Comparison of ENCODE assay signal across 21 mouse cellular contexts in genomic region chr10:71905029-71905428, GRCm38 (mm10).
A peak's percentile ranks its signal among the peaks of the same experiment; 100 is the strongest.
DNase-seq lines count a peak whose midpoint lies in the region; ATAC-seq lines count a peak whose summit lies in the region.
"Had no signal": no experiment of that assay in that cellular context is flagged by ENCODE, and none has a peak within 500 bp of the region (broad histone marks: within the 10 kb centered on the region; RNA-seq: fewer than 3 reads in every experiment).

No protein-coding gene starts in this region.

- ATAC-seq in inflammation-experienced regulatory T-cells, adult 6 months: no peak
- ATAC-seq: activated CD4-positive, CD25-positive, alpha-beta regulatory T cell, adult 4 months; forebrain, embryonic 13.5 days; forebrain, embryonic 16.5 days; hindbrain, postnatal 0 days; intestine, postnatal 0 days had no signal

- DNase-seq in 3T3-L1 (ENCODE audit: low read depth, low spot score) (peak; percentile 4), A20 (ENCODE audit: low read depth, low spot score) (peak; percentile 4)
- peak; percentile 52 for DNase-seq in brain, adult 2 months (ENCODE audit: low read depth, low spot score)
- DNase-seq in cerebellum, adult 9-10 months: no peak
- no peak for DNase-seq in kidney, postnatal 10 days
- DNase-seq: adrenal gland, adult 8-10 months; adrenal gland, postnatal 25 days; cerebellum, adult 18-20 months; cerebellum, adult 9-11 months; cerebellum, postnatal 25 days; gastrocnemius, postnatal 25 days; heart, adult 18-20 months; heart, postnatal 10 days; heart, postnatal 36 days; kidney, adult 2 months had no signal

Comparison
In these comparisons a context has a peak if more than half of its experiments do, and no peak if none do; other contexts are left out.
1. DNase-seq: peak in 3T3-L1 (single experiment), A20 (single experiment) and brain, adult 2 months (single experiment); none in cerebellum, adult 9-10 months (single experiment) and kidney, postnatal 10 days (single experiment).